Mouse (Mus musculus) midbrain, embryonic 14.5 days (tissue): Measurements from ENCODE around the gene Mtmr14. TPM values are rescaled to one million over a fixed set of nuclear protein-coding genes. Genes with fewer than 3 reads are reported as not detected.

Experiments
- ATAC-seq: fragments of 200-750 bp; cut with Nextera tagmentation; 2 replicates; pipeline ENCODE4 v1.8.0; 2017; ENCODE audit warnings: moderate number of reproducible peaks, moderate library complexity; ENCODE audit not compliant: low FRiP score, low TSS enrichment
- DNase-seq: peaks from one replicate; pipeline ENCODE4 v3.0.0-alpha.2; 2015
- H3K27ac ChIP-seq: fragments of 300-500 bp; sonication (generic); replicated peaks from 2 replicates; pipeline ENCODE4 v1.5.1; 2014; ENCODE audit warnings: mild to moderate bottlenecking, low read depth, low read length, moderate library complexity
- H3K27me3 ChIP-seq: fragments of 300-500 bp; sonication (generic); 2 replicates; pipeline ENCODE4 v1.6.1; 2014; ENCODE audit warnings: low read length, control low read depth, mixed read lengths; ENCODE audit not compliant: control insufficient read depth, insufficient read depth
- H3K36me3 ChIP-seq: fragments of 300-500 bp; sonication (generic); 2 replicates; pipeline ENCODE4 v1.6.1; 2014; ENCODE audit warnings: low read length, control low read depth; ENCODE audit not compliant: control insufficient read depth, insufficient read depth
- H3K4me1 ChIP-seq: fragments of 300-500 bp; sonication (generic); 2 replicates; pipeline ENCODE4 v1.6.1; 2014; ENCODE audit warnings: mild to moderate bottlenecking, antibody characterized with exemption, low read length, control low read depth; ENCODE audit not compliant: control insufficient read depth, insufficient read depth
- H3K4me2 ChIP-seq: fragments of 300-500 bp; sonication (generic); 2 replicates; pipeline ENCODE4 v1.6.1; 2014; ENCODE audit warnings: mild to moderate bottlenecking, low read length, moderate library complexity
- H3K4me3 ChIP-seq: fragments of 300-500 bp; sonication (generic); replicated peaks from 2 replicates; pipeline ENCODE4 v1.5.1; 2014; ENCODE audit warnings: low read depth, low read length
- H3K9ac ChIP-seq: fragments of 300-500 bp; sonication (generic); replicated peaks from 2 replicates; pipeline ENCODE4 v1.6.1; 2014; ENCODE audit warnings: mild to moderate bottlenecking, low read length, moderate library complexity
- H3K9me3 ChIP-seq: fragments of 300-500 bp; sonication (generic); 2 replicates; pipeline ENCODE4 v1.6.1; 2016; ENCODE audit warnings: low read length, control low read depth, mixed read lengths; ENCODE audit not compliant: control insufficient read depth
- WGBS: fragments of 180-500 bp; shearing (Covaris S2); extraction: QIAGEN DNeasy Blood & Tissue Kit; methylation state at CpG from one replicate; pipeline ENCODE4 v1.1.7; 2014; 5-methylcytosine and 5-hydroxymethylcytosine counted together
- polyA plus RNA-seq: library from polyadenylated mRNA; unstranded; fragments of >200 nt; fragmentation: Nextera tagmentation; extraction: Ambion mirVana; gene quantifications from 2 replicates; pipeline ENCODE4 v1.2.1, GENCODE M21; 2014

The Mtmr14 gene
- polyA plus RNA-seq, 1 experiment from 2014 or later: 40.4 TPM

DNA sequence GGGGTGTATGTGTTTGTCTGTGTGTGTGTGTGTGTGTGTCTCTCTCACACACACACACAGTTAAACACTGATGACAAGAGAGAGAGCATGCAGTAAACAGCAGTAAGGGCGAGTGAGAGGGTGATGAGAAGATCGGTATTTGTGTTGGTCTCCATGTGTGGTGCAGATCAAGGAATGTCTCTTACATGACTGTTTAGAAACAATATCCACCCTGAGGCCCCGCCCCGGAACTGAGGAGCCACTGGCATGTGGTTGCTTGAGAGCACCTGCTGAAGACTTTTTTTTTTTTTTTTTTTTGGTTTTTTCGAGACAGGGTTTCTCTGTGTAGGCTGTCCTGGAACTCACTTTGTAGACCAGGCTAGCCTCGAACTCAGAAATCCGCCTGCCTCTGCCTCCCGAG lies 26.8 kb downstream of the Mtmr14 start:
- Histone ChIP-seq H3K27me3 (no peaks in the 10 kb centered on the region), H3K4me3 (no peak overlapping the region), H3K9ac (no peak overlapping the region), H3K4me2 (no peak overlapping the region), H3K4me1 (no peaks in the 10 kb centered on the region), H3K36me3 (peaks cover 92% of the 10 kb centered on the region), H3K27ac (no peak overlapping the region; the same call in 1 of the 2 replicates), H3K9me3 (no peaks in the 10 kb centered on the region)
- WGBS: 94% methylated on average over 8 of the region's 8 CpGs
- ATAC-seq (no peak), DNase-seq (no peak)

DNA sequence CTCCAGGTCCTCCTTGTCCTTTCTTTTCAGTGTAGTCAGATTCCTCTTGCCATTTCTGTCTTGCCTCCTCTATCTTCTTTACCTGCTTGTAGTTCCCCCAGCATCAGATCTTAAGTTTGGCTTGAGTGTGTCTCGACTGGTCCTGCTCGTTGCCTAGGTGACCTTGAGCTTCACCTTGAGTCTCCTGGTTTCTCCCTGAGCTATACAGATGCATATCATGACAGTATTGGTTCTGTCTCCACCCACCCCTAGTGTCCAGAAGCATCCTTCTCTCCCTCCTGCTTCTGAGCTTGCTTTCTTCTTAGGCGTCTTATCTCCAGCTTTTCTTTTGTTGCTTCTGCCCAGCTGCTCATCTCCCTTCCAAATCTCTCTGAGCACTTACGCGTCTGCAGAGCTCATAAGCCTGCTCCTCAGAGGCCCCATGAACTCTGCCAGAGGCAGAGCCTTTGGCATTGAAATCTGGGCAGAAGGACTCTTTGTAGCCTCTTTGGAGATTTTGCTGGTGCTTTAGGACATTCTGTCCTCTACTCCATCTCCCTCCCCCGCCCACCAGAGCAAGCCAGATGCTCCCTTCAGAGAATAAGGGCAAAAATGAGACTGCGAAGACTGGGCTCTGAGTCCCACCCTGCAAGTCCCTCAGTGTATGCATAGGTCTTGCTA lies 29.5 kb downstream of the Mtmr14 start:
- H3K4me2 ChIP-seq: no peak overlapping the region
- no peaks in the 10 kb centered on the region for H3K9me3 ChIP-seq
- H3K27ac ChIP-seq: no peak overlapping the region
- no peak overlapping the region for H3K4me3 ChIP-seq
- H3K4me1 ChIP-seq: no peaks in the 10 kb centered on the region
- H3K27me3 ChIP-seq: no peaks in the 10 kb centered on the region
- H3K36me3 ChIP-seq: peaks cover 94% of the 10 kb centered on the region
- WGBS: 89% methylated on average over 7 of the region's 7 CpGs
- no peak for DNase-seq
- ATAC-seq: no peak
- no peak overlapping the region for H3K9ac ChIP-seq

DNA sequence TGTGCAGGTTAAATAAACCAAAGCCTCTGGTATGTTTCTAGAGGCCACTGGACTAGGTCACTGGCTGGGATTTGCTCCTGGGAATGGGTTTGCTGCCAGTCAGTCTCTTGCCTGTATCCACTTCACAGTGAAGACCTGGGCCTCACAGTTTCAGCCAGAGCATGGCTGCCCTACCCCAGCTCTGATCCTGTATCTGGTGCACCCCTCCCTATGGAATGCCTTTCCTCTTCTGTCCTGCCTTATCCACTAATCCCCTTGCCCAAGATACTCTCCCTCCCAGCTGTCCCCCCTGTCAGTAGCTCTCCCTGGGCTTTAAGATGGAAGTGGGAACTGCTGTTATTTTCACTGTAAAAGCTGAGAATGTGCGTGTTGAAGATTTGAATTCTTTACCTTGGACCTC lies 30.3 kb downstream of the Mtmr14 start:
- Histone ChIP-seq H3K27me3 (no peaks in the 10 kb centered on the region), H3K27ac (no peak overlapping the region), H3K4me3 (no peak overlapping the region), H3K36me3 (peaks cover 95% of the 10 kb centered on the region), H3K4me1 (no peaks in the 10 kb centered on the region), H3K9ac (no peak overlapping the region), H3K9me3 (no peaks in the 10 kb centered on the region), H3K4me2 (no peak overlapping the region)
- no peak for DNase-seq
- no peak for ATAC-seq
- 86% methylated on average over 1 of the region's 1 CpGs for WGBS

DNA sequence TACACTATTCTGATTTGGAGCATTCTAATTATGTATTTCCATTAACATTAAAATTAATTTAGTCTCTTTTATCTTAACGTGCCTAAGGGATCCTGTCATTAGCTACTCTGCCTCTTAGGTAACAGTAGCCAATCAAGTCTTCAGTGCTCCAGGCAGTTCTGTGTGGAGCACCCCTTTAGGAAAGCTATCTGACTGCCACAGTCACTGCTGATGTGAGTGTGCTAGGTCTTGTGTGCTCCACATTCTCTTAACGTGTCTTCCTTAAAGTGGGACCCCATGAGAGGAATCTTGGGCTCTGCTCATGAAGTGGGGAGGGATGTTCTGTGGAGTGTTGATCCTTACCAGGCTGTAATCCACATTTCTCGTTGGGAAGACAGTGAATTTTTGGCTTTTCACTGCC lies 34.7 kb downstream of the Mtmr14 start:
- Histone ChIP-seq H3K4me2 (no peak overlapping the region), H3K9me3 (no peaks in the 10 kb centered on the region), H3K27me3 (no peaks in the 10 kb centered on the region), H3K9ac (no peak overlapping the region), H3K36me3 (peaks cover 87% of the 10 kb centered on the region), H3K4me1 (no peaks in the 10 kb centered on the region), H3K4me3 (no peak overlapping the region), H3K27ac (no peak overlapping the region)
- DNase-seq (no peak), ATAC-seq (no peak)
- WGBS: 83% methylated on average over 3 of the region's 3 CpGs

DNA sequence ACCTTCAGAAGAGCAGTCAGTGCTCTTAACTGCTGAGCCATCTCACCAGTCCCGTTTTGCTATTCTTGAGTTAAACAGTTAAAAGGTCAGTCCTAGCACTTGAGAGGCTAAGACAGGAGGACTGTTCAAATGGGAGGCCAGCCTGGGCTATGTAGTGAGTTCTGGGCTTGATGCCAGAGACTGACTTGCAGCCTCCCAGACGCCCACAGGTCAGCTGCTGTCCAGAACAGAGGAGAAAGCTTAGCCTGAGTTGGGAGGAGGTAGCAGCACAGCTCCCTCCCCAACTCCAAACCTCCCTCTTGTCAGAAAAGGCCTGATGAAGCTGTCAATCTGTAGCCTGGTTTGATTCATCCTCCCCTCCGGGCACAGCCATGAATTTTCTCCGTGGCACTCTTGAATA lies 39.2 kb downstream of the Mtmr14 start:
- no peak for ATAC-seq
- no peak overlapping the region for H3K27ac ChIP-seq
- 63% methylated on average over 4 of the region's 4 CpGs for WGBS

DNA sequence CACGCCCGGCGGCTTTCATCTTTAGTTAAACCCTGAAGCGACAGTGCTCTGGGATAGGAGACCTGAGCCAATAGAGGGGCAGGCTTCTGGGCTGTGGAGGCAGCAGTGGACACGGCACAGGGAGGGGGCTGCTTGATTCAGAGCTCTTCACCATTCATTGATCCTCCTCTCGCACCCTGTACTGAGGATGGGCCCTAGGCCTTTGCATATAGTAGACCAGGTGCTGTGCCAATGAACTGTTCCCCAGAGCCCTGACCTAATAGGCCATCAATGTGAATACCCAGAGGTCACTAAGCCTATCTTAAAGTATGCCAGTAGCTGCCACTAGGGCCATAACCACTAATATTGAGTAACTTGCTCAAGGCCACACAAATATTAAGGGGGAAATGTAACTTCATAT lies 44.0 kb downstream of the Mtmr14 start:
- whole genome bisulfite sequencing: 60% methylated on average over 6 of the region's 6 CpGs
- Histone ChIP-seq H3K4me3 (no peak overlapping the region), H3K27me3 (peaks cover 31% of the 10 kb centered on the region), H3K4me2 (peak overlapping the region; percentile 61), H3K27ac (no peak overlapping the region), H3K36me3 (peaks cover 28% of the 10 kb centered on the region; the same call in 1 of the 2 replicates), H3K9ac (no peak overlapping the region), H3K9me3 (no peaks in the 10 kb centered on the region), H3K4me1 (peaks cover 10% of the 10 kb centered on the region; the same call in 1 of the 2 replicates)
- DNase-seq: no peak
- ATAC-seq: no peak

More for the DNA sequence above, 39.2 kb downstream of the Mtmr14 start:
- Histone ChIP-seq H3K4me2 (no peak overlapping the region), H3K36me3 (peaks cover 68% of the 10 kb centered on the region), H3K9me3 (no peaks in the 10 kb centered on the region), H3K4me3 (no peak overlapping the region), H3K4me1 (no peaks in the 10 kb centered on the region), H3K9ac (no peak overlapping the region), H3K27me3 (peaks cover 4% of the 10 kb centered on the region; the same call in 1 of the 2 replicates)
- DNase-seq: no peak

DNA sequence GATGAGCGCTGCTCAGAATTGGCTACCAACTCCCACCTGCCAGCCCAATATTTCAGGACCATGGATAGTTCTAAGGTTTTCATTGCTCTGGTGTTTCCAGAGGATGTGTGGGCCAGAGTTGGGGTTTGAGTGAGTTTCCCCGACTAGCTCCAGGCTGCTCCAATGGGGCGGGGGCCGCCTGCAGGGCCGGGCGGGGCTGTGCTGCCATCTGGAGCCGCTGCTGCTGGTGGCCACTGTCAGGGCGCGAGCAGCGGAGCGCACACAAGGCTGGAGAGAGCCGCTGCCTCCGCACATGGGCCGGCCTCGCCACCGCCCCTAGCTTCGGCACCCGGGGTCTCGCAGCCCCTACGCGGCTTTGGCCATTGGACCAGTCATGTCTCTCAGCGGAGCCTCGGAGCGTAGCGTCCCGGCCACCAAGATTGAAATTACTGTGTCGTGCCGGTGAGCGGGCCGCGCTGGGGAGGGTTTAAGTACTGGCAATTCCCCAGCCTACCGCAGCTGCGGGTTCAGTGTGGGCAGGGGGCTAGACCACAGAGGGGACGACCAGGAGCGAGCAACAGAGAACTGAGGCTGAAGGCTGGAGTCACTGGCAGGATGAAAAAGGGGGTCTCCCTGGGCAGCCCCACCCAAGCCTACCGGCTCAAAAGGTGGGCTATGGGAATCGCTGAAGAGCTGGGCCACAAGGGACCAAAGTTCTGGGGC lies 44.6 kb downstream of the Mtmr14 start, which contains the start of gene Cpne9:
Gene Cpne9, plus strand, starts transcription at position 207 of the 702 bp plus-strand sequence.
- Histone ChIP-seq H3K9me3 (no peaks in the 10 kb centered on the region), H3K36me3 (peaks cover 25% of the 10 kb centered on the region; the same call in 1 of the 2 replicates), H3K4me3 (peak within 1 kb of the TSS; percentile 34), H3K9ac (peak within 1 kb of the TSS; percentile 46), H3K27me3 (peaks cover 31% of the 10 kb centered on the region), H3K27ac (no peak within 1 kb of the TSS), H3K4me2 (peak within 1 kb of the TSS; percentile 61), H3K4me1 (peaks cover 10% of the 10 kb centered on the region; the same call in 1 of the 2 replicates)
- DNase-seq: peak; percentile 61
- WGBS: under 1% methylated on average over 37 of the region's 37 CpGs
- peak; percentile 34; the same call in 1 of the 2 replicates for ATAC-seq

DNA sequence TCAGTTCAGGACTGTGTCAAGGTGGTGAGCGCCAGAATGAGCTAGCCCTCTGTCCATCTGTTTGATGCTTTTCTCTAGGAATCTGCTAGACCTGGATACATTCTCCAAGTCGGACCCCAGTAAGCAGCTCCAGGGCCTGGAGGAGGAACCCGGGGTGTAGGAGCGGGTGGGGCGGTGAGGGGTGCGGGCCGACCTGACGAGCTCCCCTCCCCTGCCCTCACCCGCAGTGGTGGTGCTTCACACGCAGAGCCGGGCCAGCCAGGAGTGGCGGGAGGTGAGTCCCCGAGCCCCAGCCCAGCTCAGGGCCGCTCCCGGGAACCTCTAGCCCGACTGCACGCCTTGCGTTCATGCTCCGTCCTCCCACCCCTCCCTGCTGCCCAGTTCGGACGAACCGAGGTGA lies 45.3 kb downstream of the Mtmr14 start:
- WGBS: 2% methylated on average over 19 of the region's 22 CpGs
- Histone ChIP-seq H3K27me3 (peaks cover 31% of the 10 kb centered on the region), H3K27ac (no peak overlapping the region), H3K9ac (peak overlapping the region; percentile 37; the same call in 1 of the 2 replicates), H3K36me3 (peaks cover 20% of the 10 kb centered on the region; the same call in 1 of the 2 replicates), H3K4me3 (peak overlapping the region; percentile 34), H3K4me1 (peaks cover 10% of the 10 kb centered on the region; the same call in 1 of the 2 replicates), H3K4me2 (peak overlapping the region; percentile 61), H3K9me3 (no peaks in the 10 kb centered on the region)
- ATAC-seq (peak; percentile 20; the same call in 1 of the 2 replicates), DNase-seq (peak; percentile 16)
